Mouse (Mus musculus) urinary bladder, adult 18-20 months (tissue): ENCODE measurements at regions not wholly inside any gene's neighbourhood (a gene's known extent, or its start where the extent isn't known, plus 50 kb on each side); places are given as distances from the start of the nearest gene placed in this dataset.

Experiments
- DNase-seq, 2 experiments: peaks; one replicate each; pipeline ENCODE4 v3.0.0; 2022; ENCODE audit warnings: low spot score in 2 of 2, mixed read lengths in 2 of 2

GRCm38 (mm10) chr1:95762244-95762643 lies 94.9 kb upstream of the St8sia4 start:
- DNase-seq, result peak; percentile 2 to 20

GRCm38 (mm10) chr1:95754071-95754915 lies 86.9 kb upstream of the St8sia4 start:
- DNase-seq, result no peak

GRCm38 (mm10) chr1:95753517-95753916 lies 86.1 kb upstream of the St8sia4 start:
- DNase-seq, result no peak

- DNase-seq, result no peak
These were observed 81.6 kb upstream of the St8sia4 start for GRCm38 (mm10) chr1:95748940-95749339.

- no peak for DNase-seq
These were observed 79.9 kb upstream of the St8sia4 start for GRCm38 (mm10) chr1:95747287-95747686.

GRCm38 (mm10) chr1:95744446-95744845 lies 77.1 kb upstream of the St8sia4 start:
- DNase-seq, result no peak

- DNase-seq, result no peak
These were observed 76.0 kb upstream of the St8sia4 start for GRCm38 (mm10) chr1:95743334-95743733.

GRCm38 (mm10) chr1:95719449-95719848 lies 52.1 kb upstream of the St8sia4 start:
- no peak for DNase-seq

GRCm38 (mm10) chr1:95718794-95719193 lies 51.4 kb upstream of the St8sia4 start:
- DNase-seq, result no peak
